Mouse (Mus musculus) gastrocnemius, postnatal 4 days (tissue): ENCODE measurements at regions not wholly inside any gene's neighbourhood (a gene's known extent, or its start where the extent isn't known, plus 50 kb on each side); places are given as distances from the start of the nearest gene placed in this dataset.
A peak's percentile ranks its signal among the peaks of the same experiment; 100 is the strongest.

Source experiments
- DNase-seq, 2 experiments: peaks; one replicate each; pipeline ENCODE4 v3.0.0; 2021 to 2022; ENCODE audit warnings: low spot score in 2 of 2, mixed read lengths in 2 of 2

- no peak for DNase-seq
Measured at GRCm38 (mm10) chr10:41018888-41019287, 53.2 kb downstream of the Gpr6 start.

- DNase-seq, result no peak
Measured at GRCm38 (mm10) chr10:41016547-41016946, 55.5 kb downstream of the Gpr6 start.

DNA sequence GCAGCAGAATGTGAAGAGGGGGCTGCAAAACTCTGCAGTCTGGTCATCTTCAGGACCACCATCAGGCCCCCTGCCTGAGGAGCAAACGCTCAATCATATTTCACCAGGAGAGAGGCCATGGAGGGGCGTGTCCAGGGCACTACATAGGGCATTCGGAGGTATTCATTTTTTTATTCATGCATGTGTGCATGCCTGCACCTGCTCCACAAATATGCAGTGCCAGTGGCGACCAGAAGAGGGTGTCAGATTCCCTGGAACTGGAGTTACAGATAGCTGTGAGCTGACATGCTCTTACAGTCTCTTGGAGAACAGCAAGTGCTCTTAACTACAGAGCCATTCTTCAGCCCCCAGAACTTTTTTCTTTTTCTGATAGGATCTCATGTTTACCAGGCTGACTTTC, 56.4 kb downstream of the Gpr6 start:
- DNase-seq, result no peak

DNA sequence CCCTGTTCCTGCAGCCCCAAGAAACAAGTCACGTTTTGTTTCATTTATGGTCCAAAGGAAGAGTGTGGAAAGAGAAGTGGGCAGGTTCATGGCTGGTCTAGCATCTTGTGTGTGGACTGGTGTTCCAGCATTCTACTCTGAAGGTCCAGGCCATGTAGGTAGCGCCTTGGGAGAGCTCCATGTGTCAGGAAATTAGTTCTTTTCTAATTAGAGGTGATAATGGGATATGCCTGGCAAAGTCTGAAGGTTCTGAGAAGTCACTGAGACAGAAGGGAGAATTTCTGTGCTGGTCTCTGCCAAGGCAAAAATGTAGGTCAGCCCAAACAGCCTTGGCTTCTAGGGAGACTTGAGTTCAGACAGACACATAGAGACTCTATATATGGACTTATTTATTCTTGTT, 61.5 kb downstream of the Gpr6 start:
- no peak for DNase-seq

DNA sequence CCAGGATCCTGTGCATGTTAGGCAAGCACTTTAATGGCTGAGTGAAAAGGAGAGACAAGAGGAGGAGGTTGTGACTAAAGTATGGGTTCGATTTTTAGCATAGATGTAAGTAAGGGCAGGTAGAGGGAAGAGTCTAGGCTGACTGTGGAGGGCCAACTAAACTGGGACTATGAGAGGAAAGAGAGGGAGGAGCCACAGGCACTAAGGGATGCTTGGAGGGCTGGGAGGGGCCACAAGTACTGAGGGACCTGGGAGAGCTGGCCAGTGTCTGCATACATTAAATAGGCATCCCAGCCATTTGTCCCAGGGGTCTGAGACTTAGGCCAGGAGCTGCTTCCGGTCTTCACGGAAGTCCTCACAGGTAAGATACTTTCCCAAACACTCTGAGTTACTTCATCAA, 64.2 kb downstream of the Gpr6 start:
- no peak for DNase-seq

DNA sequence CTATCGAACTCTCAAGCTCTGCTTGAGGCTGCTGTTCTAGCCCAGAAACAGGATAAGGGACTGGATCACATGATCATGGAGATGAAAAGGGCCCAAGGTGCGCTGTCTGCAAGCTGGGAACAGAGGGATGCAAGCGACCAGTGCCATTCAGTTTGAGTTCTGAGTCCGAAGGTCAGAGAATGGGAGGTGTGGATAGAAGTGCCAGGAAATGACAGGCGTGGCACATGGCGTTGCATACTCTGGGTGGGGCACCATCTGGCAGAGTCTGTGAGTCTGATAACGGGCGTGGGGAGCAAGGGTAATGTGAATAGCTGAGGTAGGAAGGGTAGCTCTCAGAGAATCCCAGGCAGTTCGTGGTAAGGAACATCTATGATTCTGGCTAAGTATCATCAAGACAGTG, 65.5 kb downstream of the Gpr6 start:
- no peak for DNase-seq

DNA sequence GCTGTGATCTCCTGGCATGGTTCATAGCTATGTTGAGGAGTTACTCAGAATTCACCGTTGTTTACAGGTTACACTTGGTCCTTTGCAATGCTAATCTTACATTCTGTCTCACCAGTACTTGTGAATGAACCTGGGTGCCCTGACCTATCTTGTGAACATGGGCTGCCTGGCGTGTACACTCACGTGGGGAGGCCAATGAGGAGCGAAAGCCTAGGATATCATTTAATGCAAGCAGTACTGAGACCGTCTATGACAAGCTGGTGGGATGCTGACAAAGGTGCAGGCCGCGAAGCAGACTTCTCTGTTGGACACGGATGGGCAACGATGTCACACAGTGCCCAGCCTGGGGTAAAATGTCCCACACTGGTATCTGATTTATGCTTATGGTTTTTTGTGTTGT, 66.3 kb downstream of the Gpr6 start:
- no peak for DNase-seq

DNA sequence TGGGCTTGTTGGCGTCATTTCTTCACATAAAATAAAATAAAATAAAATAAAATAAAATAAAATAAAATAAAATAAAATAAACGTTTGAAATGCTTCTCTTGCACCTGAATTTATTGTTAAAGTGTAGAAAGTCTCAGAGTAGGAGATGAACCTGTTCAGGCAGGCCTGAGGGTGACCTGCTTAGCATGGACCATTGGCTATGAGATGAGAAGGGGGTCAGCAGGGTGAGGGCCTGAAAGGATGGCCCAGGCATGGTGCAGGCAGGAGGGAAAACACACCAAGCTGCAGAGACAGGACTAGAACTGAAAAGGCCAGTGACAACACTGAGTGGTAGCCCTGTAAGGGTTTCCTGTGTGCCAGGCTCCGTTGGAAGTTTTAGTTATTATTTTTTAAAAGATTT, 67.3 kb downstream of the Gpr6 start:
- DNase-seq, result no peak

- DNase-seq, result peak in 1 of 2 experiments; percentile 63
Measured at GRCm38 (mm10) chr10:41004044-41004689, 67.9 kb downstream of the Gpr6 start.

DNA sequence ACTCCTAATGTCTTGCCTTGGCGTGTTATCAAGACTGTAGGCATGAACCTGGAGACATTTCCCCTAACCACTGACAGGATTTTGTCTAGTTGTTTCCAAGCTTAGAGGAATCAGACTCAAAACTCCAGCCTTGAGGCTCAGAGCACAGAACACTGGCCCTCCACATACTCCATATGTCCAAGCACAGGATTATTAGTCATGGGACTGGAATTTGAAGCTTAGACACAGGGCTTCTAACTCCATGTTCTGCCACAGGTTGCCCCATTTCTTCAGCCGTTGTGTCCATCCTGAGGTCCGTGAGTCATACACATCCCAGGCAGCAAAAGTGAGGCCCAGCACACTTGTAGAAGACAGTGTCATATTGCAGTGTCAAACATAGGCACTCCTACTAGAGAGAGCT, 68.9 kb downstream of the Gpr6 start:
- DNase-seq, result no peak

GRCm38 (mm10) chr10:41000965-41001364, 71.1 kb downstream of the Gpr6 start:
- DNase-seq, result no peak

GRCm38 (mm10) chr10:40999486-40999885, 72.6 kb downstream of the Gpr6 start:
- no peak for DNase-seq

- DNase-seq, result no peak
Measured at GRCm38 (mm10) chr10:40998799-40999198, 73.3 kb downstream of the Gpr6 start.

DNA sequence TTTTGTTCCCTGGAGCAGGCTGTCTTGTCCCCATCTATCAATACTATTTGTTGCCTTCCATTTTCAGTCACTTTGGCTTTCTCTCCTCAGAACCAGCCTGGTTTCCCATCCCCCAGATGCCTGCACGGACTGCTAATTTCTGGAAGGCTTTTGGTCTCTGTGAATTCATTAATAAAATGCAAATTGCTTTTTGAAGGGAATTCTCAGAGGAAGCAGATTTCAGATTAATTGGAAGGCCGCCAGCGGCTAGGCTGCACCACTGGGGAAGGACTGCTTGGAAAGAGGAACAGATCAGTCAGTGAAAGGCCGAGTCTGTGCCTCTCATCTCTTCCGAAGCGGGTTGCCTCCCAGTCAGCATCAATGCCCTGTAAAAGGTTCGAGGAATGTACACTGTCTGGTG, 73.8 kb downstream of the Gpr6 start:
- DNase-seq, result no peak

DNA sequence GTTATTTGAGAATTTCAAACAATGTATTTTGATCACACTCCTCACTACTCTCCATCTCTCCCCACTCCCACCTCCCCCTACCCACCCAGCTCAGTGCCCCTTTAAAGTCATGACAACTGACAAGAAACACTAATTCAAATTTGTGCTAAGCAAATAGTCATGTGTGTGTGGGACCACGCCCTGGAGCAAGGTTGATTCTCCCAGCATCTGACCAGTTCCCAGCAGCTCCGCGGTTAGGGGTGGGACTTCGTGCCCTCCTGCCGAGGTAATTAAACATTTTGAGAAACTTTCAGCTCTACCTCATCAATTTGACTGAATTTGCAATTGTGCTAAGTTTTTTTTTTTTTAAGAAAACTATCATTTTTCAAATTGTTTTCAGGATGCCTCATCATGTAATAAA, 74.5 kb downstream of the Gpr6 start:
- DNase-seq, result no peak
